Mouse (Mus musculus): Measurements from ENCODE around the gene Sfxn3.

Sfxn3 gene

DNA sequence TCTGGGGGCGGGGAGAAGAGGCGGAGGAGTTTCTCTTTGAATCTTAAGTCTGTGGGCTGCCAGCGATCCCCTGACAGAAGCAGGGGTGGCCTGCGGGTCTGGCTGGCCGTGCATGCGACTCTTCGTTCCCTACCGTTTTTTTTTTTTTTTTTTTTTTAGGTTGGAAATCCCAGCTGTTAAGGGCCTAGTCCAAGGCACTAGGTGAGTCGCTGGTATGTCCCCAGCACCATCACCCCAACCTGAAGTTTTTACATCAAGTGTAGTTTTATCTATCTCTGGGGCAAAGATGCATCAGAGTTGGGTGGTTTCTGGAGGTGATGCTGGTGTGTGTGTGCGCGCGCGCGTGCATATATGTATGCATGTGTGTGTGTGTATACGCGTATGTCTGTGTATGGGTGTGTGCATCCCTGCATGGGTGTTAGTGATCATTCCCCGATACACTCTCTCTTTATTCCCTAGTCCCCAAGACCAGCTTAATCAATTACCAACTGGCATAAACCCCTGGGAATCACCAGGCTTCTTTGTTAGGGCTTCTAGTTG is 28.8 kb downstream of the Sfxn3 start:
- DNase-seq (ENCODE audit: low spot score): no peak

DNA sequence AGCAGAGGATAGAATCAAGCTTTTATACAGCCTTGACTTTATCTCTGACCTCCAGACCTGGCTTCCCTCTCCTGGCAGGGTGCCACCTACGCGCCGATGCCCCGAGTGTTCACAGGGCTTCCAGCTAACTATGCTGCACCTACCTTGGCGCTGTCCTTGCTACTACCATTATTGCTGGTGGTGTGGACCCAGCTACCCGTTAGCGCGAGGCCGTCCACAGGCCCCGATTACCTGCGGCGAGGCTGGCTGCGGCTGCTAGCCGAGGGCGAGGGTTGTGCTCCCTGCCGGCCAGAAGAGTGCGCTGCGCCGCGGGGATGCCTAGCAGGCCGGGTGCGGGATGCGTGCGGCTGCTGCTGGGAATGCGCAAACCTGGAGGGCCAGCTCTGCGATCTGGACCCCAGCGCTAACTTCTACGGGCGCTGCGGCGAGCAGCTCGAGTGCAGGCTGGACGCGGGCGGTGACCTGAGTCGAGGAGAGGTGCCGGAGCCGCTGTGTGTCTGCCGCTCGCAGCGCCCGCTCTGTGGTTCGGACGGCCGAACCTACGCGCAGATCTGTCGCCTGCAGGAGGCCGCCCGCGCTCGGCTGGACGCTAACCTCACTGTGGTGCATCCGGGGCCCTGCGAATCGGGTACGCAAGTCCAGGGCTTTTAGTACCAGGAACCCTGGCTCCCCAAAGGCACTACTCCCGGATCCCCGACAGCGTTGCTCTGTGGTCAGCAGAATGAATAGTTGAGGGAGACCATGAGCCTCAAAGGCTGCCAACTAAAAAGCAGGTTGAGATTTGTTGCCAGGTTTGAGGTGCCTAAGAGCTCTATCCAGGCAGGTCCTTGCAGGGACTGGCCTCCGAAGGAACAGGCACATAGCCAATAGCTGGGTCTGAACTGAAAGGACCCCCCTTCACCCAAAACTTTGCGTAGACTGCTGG is 29.5 kb downstream of the Sfxn3 start:
- DNase-seq (ENCODE audit: low spot score): peak; percentile 37

DNA sequence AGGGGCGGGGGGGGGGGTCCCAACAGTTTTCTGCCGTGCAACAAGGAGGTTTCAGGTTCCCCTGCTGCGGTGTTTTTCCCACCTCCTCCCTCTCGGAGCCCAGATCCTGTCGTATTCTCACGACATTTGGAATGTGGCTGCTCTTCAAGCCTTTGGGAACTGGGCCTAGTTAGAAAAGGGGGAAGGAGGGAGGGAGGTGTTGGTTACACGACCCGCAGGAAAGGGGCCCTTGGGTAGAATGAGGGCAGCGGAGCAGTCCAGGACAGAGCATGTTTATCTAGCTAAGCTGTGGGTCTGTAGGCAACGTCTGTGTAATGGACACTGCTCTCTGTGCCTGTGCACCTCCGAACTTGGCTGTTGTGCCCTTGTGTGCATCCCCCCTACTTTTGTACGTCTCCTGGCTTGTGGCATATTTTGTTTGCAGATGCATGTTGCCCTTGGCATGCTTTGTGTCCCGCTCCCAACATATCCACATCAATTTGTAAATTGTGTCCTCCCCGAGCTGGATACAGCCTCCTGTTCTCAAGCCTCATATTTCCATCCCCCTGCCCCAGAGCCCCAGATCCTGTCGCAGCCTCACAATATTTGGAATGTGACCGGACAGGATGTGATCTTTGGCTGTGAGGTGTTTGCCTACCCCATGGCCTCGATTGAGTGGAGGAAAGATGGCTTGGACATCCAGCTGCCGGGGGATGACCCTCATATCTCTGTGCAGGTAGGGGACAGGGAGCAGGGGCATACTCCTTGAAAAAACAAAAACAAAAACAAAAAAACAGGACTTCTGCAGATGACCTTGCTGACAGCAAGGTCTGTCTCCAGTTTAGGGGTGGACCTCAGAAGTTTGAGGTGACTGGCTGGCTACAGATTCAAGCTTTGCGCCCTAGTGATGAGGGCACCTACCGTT is 30.7 kb downstream of the Sfxn3 start:
- DNase-seq (ENCODE audit: low spot score): no peak

DNA sequence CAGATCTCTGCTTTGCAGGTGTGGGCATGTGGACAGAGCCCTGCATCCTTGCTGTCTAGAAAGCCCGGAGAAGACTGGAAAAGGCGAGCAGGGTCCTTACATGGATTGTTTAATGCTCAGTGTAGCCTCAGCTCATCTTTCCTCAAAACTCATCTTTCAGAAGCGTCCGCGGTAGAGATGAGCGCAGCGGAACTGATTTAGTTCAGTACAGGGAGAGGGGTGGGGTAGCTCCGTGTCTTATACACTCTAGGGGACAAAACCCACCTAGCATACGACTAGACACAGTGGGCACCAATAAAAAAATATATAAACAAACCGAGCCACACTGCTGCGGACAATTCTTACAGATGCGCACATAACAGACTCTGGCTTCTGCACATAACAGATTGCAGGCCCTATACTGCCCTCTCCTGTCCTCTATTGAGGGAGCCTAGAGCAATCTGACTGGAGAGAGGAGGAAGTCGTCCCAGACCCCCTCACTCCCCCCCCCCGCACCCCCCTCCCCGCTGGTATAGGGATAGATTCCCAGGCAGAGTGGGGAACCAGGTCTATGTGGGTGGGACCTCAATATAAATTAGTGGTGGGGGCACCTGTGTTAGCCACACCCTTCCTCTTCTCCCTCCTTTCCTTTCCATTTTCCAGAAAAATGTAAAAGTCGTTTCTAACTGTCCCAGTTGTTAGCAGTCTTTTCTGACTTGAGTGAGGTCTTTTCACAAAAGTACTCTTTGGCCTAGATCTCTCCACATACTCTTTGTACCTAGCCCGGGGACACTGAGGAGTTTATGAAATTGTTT is 31.9 kb downstream of the Sfxn3 start:
- no peak for DNase-seq (ENCODE audit: low spot score)

DNA sequence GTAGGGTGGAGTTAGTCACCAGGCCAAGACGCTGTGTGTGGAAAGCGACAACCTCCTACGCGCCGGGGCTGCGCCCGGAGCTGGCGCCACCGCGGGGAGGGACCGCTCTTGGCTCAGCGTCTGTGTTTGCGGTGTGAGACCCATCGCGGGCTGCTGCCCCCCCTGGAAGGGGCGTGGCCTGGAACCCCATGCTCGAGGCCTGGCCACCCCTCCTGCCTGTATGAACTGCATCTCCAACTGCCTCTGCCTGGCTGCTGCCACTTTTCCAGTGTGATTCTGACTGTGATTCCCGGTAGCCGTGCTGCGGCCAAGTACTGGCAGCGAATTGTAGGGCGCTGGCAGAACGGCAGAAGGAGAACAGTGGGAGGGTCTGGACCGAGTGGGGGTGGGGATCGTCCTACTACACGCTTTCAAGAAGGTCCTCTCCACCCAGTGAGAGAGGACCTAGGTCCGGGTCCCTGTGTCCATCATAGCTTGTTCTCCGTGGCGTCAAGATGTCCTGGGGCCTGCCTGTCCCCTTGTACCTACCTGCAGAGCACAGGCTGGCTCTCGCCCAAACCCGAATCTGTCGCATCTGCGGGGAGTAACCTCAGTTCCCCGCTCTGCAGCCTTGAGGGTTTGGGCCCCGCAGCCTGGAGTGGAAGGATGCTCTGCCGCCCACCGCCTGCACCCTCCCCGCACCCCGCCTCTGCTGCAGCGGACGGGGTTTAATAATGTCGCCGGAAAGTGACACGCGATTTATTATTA is 32.6 kb downstream of the Sfxn3 start:
- no peak for DNase-seq (ENCODE audit: low spot score)

DNA sequence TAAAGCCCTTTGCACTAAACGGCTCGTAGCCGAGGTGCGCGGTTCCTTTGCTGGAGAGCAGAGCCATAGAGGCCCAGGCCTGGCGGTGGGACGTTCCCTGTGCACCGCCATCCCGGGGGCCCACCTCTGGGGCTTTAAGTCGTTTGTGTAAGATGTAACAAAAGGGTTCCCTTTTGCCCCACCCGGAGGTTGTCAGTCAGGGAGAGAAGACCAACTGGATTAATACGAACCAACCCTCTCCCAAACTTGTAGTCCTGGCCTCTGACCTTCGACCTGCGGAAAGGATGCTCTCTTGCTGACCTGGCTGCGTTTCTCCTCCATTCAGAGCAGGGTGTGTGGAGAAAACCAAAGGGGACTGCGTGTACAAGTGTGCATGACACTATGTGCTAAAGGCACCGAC is 33.4 kb downstream of the Sfxn3 start:
- no peak for DNase-seq (ENCODE audit: low spot score)

DNA sequence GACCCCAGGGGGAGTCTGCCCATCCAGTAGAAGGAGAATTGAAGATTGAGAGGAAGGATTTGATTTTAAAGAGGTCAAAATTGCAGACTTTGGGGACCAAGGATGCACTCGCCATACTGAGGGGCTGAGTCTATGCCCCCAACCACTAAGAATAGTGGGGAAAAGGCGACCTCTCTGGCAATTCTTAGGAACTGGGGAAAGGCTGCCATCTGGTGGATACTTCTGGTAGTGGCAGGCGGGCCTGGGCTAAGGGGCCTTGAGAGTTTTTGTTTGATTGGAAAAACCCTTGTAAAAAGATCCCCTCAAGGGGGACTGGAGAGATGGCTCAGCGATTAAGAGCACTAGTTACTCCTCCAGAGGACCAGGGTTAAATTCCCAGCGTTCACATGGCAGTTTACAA is 34.0 kb downstream of the Sfxn3 start:
- peak; percentile 49 for DNase-seq (ENCODE audit: low spot score)

DNA sequence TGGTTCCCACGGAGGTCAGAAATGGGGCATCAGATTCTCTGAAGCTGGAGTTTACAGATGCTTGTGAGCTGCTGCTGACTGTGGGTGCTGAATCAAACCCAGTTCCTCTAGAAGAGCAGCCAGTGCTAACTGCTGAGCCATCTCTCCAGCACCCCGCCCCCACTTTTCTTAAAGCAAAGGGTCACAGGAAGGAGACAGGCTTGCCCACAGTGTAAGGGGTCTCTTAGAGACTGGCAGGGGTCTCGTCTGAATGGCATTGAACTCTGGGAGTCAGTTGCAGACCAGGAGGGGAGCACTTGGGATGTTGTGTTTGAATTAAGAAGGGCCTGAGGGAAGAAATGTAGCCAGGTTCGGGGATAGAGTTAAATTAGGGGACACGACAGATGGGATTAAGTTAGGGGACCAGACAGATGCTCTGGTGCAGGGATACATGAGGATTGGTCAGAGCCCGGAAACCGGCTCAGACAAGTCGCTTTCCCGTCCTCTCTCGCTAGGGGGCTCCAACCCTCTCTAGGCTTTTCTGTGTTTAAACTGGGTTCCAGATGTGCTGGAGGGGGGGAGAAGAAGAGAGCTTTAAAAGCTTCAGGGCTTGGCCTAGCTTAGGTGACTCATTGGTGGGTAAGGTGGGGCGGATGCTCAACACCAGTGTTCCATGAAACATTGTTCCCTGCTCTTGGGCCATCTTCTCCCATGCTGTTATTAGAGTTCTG is 34.7 kb downstream of the Sfxn3 start:
- no peak for DNase-seq (ENCODE audit: low spot score)

DNA sequence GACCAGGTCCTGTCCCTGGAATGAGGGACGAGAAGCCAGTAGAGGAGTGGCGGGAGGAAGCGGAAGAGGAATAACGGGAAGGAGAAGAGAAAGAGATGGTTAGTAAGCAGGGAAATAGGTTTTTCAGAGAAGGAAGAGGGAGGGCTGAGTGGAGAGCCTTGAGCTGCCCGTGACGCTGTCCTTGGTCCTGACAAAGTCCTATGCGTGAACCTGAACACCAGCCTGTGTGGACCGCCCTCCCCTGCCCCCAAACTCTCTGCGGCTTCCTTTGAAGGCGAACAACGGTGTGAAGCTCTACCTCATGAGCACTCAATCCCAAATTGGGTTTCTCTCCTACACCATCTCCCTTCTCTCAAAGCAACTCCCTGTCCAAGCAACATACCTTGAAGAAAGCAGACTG is 50.6 kb downstream of the Sfxn3 start:
- DNase-seq (ENCODE audit: low spot score): no peak

DNA sequence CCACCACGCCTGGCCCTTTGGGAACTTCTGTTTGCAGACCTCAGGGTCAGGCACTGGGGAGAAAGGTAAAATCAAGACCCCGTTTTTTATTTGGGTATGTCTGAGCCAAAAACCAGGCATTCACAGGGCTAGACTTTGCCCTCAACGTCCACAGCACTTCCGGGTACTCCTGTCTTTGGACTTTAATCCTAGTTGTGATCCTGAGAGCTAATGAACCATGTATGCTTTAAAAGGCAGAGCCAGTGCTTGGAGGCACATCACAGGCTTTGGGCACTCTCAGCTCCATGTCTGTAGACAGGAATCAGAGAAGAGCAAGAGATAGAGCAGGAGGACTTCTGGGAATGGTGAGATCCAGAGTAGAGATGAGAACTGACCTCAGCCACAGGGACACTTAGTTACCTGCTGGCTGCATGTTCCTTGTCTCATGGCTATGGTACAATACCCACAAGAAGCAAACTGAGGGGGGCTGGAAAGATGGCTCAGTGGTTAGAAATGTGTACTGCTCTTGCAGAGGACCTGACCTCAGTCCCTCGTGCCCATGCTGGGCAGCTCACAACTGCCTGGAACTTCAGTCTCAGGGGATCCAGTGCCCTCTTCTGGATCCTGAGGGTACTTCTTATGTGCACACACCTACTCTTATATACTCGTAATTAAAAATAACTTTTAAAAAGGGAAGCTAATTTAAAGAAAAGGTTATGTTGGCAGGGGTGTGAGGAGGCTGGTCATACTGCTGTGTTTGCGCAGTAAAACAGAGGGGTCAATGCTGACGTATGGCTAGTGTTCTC is 53.4 kb downstream of the Sfxn3 start:
- no peak for DNase-seq (ENCODE audit: low spot score)

DNA sequence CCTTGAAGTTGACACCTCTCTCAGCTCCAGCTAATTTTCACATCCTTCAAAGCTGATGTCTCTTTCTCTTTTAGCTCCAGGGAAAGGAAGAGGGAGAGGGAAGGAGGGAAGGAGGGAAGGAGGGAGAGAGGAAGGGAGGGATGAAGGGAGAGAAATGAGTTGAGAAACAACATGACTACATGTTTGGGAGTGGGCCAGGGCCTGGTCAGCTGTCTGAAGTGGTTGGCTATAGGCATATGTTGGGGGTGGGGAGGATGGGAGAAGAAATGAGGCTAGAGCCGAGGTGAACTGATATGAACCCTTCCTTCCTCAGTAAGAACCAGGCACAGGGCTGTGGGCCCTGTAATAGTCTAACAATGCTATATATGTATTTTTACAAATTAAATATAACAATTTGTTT is 58.3 kb downstream of the Sfxn3 start:
- DNase-seq (ENCODE audit: low spot score): no peak
